Mouse (Mus musculus) stomach, embryonic 14.5 days (tissue): ENCODE measurements around the gene Ndrg3. TPM values are rescaled to one million over a fixed set of nuclear protein-coding genes. Genes with fewer than 3 reads are reported as not detected.
"Not testable (repeated sequence)": the region's sequence is repeated elsewhere in the genome, so short reads cannot be mapped to it uniquely, and the experiment has no call there.

Experiments used
- ATAC-seq: fragments of 200-750 bp; cut with Nextera tagmentation; 2 replicates; pipeline ENCODE4 v1.8.0; 2017; ENCODE audit warnings: low read depth, moderate TSS enrichment; ENCODE audit not compliant: insufficient number of reproducible peaks, insufficient read depth, low FRiP score
- H3K27ac ChIP-seq: fragments of 300-500 bp; sonication (generic); 2 replicates; pipeline ENCODE4 v1.5.1; 2014; ENCODE audit warnings: mild to moderate bottlenecking, low read length, moderate library complexity, mixed read lengths
- H3K27me3 ChIP-seq: fragments of 300-500 bp; sonication (generic); 2 replicates; pipeline ENCODE4 v1.6.1; 2014; ENCODE audit warnings: low read length, control low read depth, mixed read lengths; ENCODE audit not compliant: control insufficient read depth, insufficient read depth
- H3K36me3 ChIP-seq: fragments of 300-500 bp; sonication (generic); 2 replicates; pipeline ENCODE4 v1.6.1; 2014; ENCODE audit warnings: mild to moderate bottlenecking, control low read depth, low read length, moderate library complexity, mixed read lengths; ENCODE audit not compliant: control insufficient read depth, insufficient read depth
- H3K4me1 ChIP-seq: fragments of 300-500 bp; sonication (generic); 2 replicates; pipeline ENCODE4 v1.6.1; 2014; ENCODE audit warnings: low read length, control low read depth, mixed read lengths; ENCODE audit not compliant: control insufficient read depth, insufficient read depth
- H3K4me2 ChIP-seq: fragments of 300-500 bp; sonication (generic); replicated peaks from 2 replicates; pipeline ENCODE4 v1.6.1; 2014; ENCODE audit warnings: low read depth, low read length, control low read depth
- H3K4me3 ChIP-seq: fragments of 300-500 bp; sonication (generic); 2 replicates; pipeline ENCODE4 v1.5.1; 2014; ENCODE audit warnings: low read depth, low read length, control low read depth
- H3K9ac ChIP-seq: fragments of 300-500 bp; sonication (generic); replicated peaks from 2 replicates; pipeline ENCODE4 v1.6.1; 2014; ENCODE audit warnings: low read depth, mild to moderate bottlenecking, control low read depth, low read length, moderate library complexity, mixed read lengths
- H3K9me3 ChIP-seq: fragments of 300-500 bp; sonication (generic); 2 replicates; pipeline ENCODE4 v1.6.1; 2016; ENCODE audit warnings: low read depth, low read length, control low read depth; ENCODE audit not compliant: control insufficient read depth
- WGBS: fragments of 180-500 bp; shearing (Covaris S2); extraction: QIAGEN DNeasy Blood & Tissue Kit; methylation state at CpG from one replicate; pipeline ENCODE4 v1.1.7; 2014; 5-methylcytosine and 5-hydroxymethylcytosine counted together
- polyA plus RNA-seq: library from polyadenylated mRNA; unstranded; fragments of >200 nt; fragmentation: Nextera tagmentation; extraction: Ambion mirVana; gene quantifications from 2 replicates; pipeline ENCODE4 v1.2.1, GENCODE M21; 2014

Ndrg3 gene
- polyA plus RNA-seq, 1 experiment from 2014 or later, result 44.4 TPM

- not testable (repeated sequence) for H3K4me2 ChIP-seq, H3K27me3 ChIP-seq, ATAC-seq, H3K27ac ChIP-seq, H3K9ac ChIP-seq, H3K4me3 ChIP-seq, H3K4me1 ChIP-seq, H3K9me3 ChIP-seq, H3K36me3 ChIP-seq
- 50% methylated on average over 9 of the region's 9 CpGs for WGBS
Measured at GRCm38 (mm10) chr2:156941523-156941922, 50.3 kb downstream of the Ndrg3 start.

- not testable (repeated sequence) for H3K4me1 ChIP-seq, H3K27me3 ChIP-seq, H3K27ac ChIP-seq, H3K36me3 ChIP-seq, H3K4me2 ChIP-seq, H3K9me3 ChIP-seq, ATAC-seq, H3K9ac ChIP-seq, H3K4me3 ChIP-seq
- 63% methylated on average over 6 of the region's 6 CpGs for WGBS
Measured at GRCm38 (mm10) chr2:156939926-156940325, 51.9 kb downstream of the Ndrg3 start.

GRCm38 (mm10) chr2:156937795-156938194 lies 54.1 kb downstream of the Ndrg3 start:
- no peak overlapping the region for H3K9ac ChIP-seq
- H3K27ac ChIP-seq, result peak overlapping the region; percentile 48; the same call in 1 of the 2 replicates
- no peaks in the 10 kb centered on the region for H3K36me3 ChIP-seq
- WGBS, result 75% methylated on average over 2 of the region's 2 CpGs
- H3K4me1 ChIP-seq, result no peaks in the 10 kb centered on the region
- no peaks in the 10 kb centered on the region for H3K27me3 ChIP-seq
- no peak overlapping the region for H3K4me2 ChIP-seq
- no peaks in the 10 kb centered on the region for H3K9me3 ChIP-seq
- no peak for ATAC-seq
- H3K4me3 ChIP-seq, result no peak overlapping the region

- H3K9me3 ChIP-seq, result no peaks in the 10 kb centered on the region
- H3K27ac ChIP-seq, result no peak overlapping the region
- H3K9ac ChIP-seq, result no peak overlapping the region
- no peak overlapping the region for H3K4me3 ChIP-seq
- H3K27me3 ChIP-seq, result no peaks in the 10 kb centered on the region
- WGBS, result 80% methylated on average over 6 of the region's 6 CpGs
- peaks cover 4% of the 10 kb centered on the region; the same call in 1 of the 2 replicates for H3K36me3 ChIP-seq
- no peak overlapping the region for H3K4me2 ChIP-seq
- ATAC-seq, result no peak
- H3K4me1 ChIP-seq, result no peaks in the 10 kb centered on the region
Measured at GRCm38 (mm10) chr2:156935005-156935404, 56.9 kb downstream of the Ndrg3 start.

GRCm38 (mm10) chr2:156933426-156933825 lies 58.4 kb downstream of the Ndrg3 start:
- Histone ChIP-seq H3K36me3 (peaks cover 7% of the 10 kb centered on the region; the same call in 1 of the 2 replicates), H3K9ac (no peak overlapping the region), H3K4me1 (no peaks in the 10 kb centered on the region), H3K4me2 (no peak overlapping the region), H3K4me3 (no peak overlapping the region), H3K27ac (no peak overlapping the region), H3K9me3 (no peaks in the 10 kb centered on the region), H3K27me3 (no peaks in the 10 kb centered on the region)
- 84% methylated on average over 1 of the region's 1 CpGs for WGBS
- no peak for ATAC-seq

GRCm38 (mm10) chr2:156931421-156931820 lies 60.4 kb downstream of the Ndrg3 start:
- H3K9me3 ChIP-seq, result no peaks in the 10 kb centered on the region
- no peak overlapping the region for H3K9ac ChIP-seq
- 93% methylated on average over 2 of the region's 2 CpGs for WGBS
- no peak for ATAC-seq
- peaks cover under 1% of the 10 kb centered on the region; the same call in 1 of the 2 replicates for H3K4me1 ChIP-seq
- no peak overlapping the region for H3K27ac ChIP-seq
- H3K4me2 ChIP-seq, result no peak overlapping the region
- no peaks in the 10 kb centered on the region for H3K27me3 ChIP-seq
- no peak overlapping the region for H3K4me3 ChIP-seq
- H3K36me3 ChIP-seq, result peaks cover 10% of the 10 kb centered on the region; the same call in 1 of the 2 replicates

GRCm38 (mm10) chr2:156930549-156930948 lies 61.3 kb downstream of the Ndrg3 start:
- no peak for ATAC-seq
- Histone ChIP-seq H3K27me3 (no peaks in the 10 kb centered on the region), H3K36me3 (peaks cover 10% of the 10 kb centered on the region; the same call in 1 of the 2 replicates), H3K4me2 (no peak overlapping the region), H3K9ac (no peak overlapping the region), H3K27ac (no peak overlapping the region), H3K4me3 (no peak overlapping the region), H3K9me3 (no peaks in the 10 kb centered on the region), H3K4me1 (peaks cover 3% of the 10 kb centered on the region; the same call in 1 of the 2 replicates)
- 79% methylated on average over 6 of the region's 6 CpGs for WGBS

- Histone ChIP-seq H3K4me2 (no peak overlapping the region), H3K4me1 (peaks cover 3% of the 10 kb centered on the region; the same call in 1 of the 2 replicates), H3K36me3 (peaks cover 10% of the 10 kb centered on the region; the same call in 1 of the 2 replicates), H3K27ac (no peak overlapping the region), H3K9me3 (no peaks in the 10 kb centered on the region), H3K9ac (no peak overlapping the region), H3K4me3 (no peak overlapping the region), H3K27me3 (no peaks in the 10 kb centered on the region)
- 58% methylated on average over 11 of the region's 11 CpGs for WGBS
- no peak for ATAC-seq
Measured at GRCm38 (mm10) chr2:156929519-156930120, 62.2 kb downstream of the Ndrg3 start.

GRCm38 (mm10) chr2:156928606-156929005 lies 63.2 kb downstream of the Ndrg3 start:
- H3K4me1 ChIP-seq, result peaks cover 3% of the 10 kb centered on the region; the same call in 1 of the 2 replicates
- peaks cover 10% of the 10 kb centered on the region; the same call in 1 of the 2 replicates for H3K36me3 ChIP-seq
- 97% methylated on average over 6 of the region's 6 CpGs for WGBS
- H3K27ac ChIP-seq, result no peak overlapping the region
- ATAC-seq, result no peak
- no peaks in the 10 kb centered on the region for H3K27me3 ChIP-seq
- no peaks in the 10 kb centered on the region for H3K9me3 ChIP-seq
- no peak overlapping the region for H3K4me2 ChIP-seq
- H3K9ac ChIP-seq, result no peak overlapping the region
- H3K4me3 ChIP-seq, result no peak overlapping the region
